Mouse (Mus musculus): ENCODE results near the gene Agpat3. TPM values are rescaled to one million over a fixed set of nuclear protein-coding genes. Genes with fewer than 3 reads are reported as not detected.

Agpat3 gene
- polyA plus RNA-seq (2012; rRNA removed): 116 and 178 TPM in 2 replicates

- Histone ChIP-seq H3K27ac (ENCODE audit: insufficient read depth, low read depth, low read length) (no peak within 1 kb of the TSS), H3K4me3 (ENCODE audit: low read depth, low read length) (peak within 1 kb of the TSS; percentile 94), H3K36me3 (ENCODE audit: control insufficient read depth, insufficient read depth, low read length) (0 out of 2 replicates have a peak, but pooled peaks cover 3% of the 10 kb centered on the region), H3K4me1 (ENCODE audit: control insufficient read depth, insufficient read depth, insufficient read length, low read length) (peaks cover 21% of the 10 kb centered on the region), H3K27me3 (ENCODE audit: control insufficient read depth, insufficient read depth, low read length) (no peaks in the 10 kb centered on the region)
- TF ChIP-seq CTCF (IDR thresholded peaks at IDR 0.05; ENCODE audit: extremely low read depth, insufficient read length, insufficient replicate concordance, low read depth, low read length) (no peak), POLR2A (IDR thresholded peaks at IDR 0.05; ENCODE audit: low read depth, low read length) (no peak; the same call in 1 of the 2 replicates)
- under 1% methylated on average over 112 of the region's 113 CpGs for WGBS
These were observed at the start of gene Agpat3 for GRCm38 (mm10) chr10:78351887-78352665. Gene Agpat3 (minus strand): TSS chr10:78352489.

DNA sequence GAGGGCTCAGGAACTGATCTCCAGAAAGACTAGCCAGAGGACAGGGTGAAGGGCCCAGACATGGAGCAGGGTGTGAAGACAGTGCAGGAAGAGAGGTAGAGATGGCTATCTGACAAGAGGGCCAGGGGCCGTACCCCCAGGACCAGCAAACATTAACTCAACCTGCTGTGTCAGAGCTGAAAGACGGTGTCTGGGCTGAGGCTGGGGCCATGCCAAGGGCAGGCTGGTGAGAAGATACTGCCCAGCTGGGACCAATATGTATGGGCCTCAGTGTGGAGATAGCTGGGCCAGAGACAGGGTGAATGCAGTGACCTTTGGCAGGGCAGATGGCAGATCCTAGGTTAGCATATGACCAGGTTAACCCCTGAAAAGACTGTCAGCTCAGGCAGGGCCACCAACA, 48.8 kb upstream of the Agpat3 start:
- Histone ChIP-seq H3K4me1 (ENCODE audit: control insufficient read depth, insufficient read depth, insufficient read length, low read length) (no peaks in the 10 kb centered on the region), H3K36me3 (ENCODE audit: control insufficient read depth, insufficient read depth, low read length) (peaks cover 54% of the 10 kb centered on the region), H3K27ac (ENCODE audit: insufficient read depth, low read depth, low read length) (no peak overlapping the region), H3K4me3 (ENCODE audit: low read depth, low read length) (no peak overlapping the region), H3K27me3 (ENCODE audit: control insufficient read depth, insufficient read depth, low read length) (no peaks in the 10 kb centered on the region)
- WGBS: 88% methylated on average over 2 of the region's 2 CpGs
- TF ChIP-seq POLR2A (IDR thresholded peaks at IDR 0.05; ENCODE audit: low read depth, low read length) (no peak), CTCF (IDR thresholded peaks at IDR 0.05; ENCODE audit: extremely low read depth, insufficient read length, insufficient replicate concordance, low read depth, low read length) (no peak)

- Histone ChIP-seq H3K4me3 (ENCODE audit: low read depth, low read length) (no peak overlapping the region), H3K27me3 (ENCODE audit: control insufficient read depth, insufficient read depth, low read length) (no peaks in the 10 kb centered on the region), H3K4me1 (ENCODE audit: control insufficient read depth, insufficient read depth, insufficient read length, low read length) (no peaks in the 10 kb centered on the region), H3K27ac (ENCODE audit: insufficient read depth, low read depth, low read length) (no peak overlapping the region), H3K36me3 (ENCODE audit: control insufficient read depth, insufficient read depth, low read length) (peaks cover 37% of the 10 kb centered on the region)
- 50% methylated on average over 17 of the region's 17 CpGs for WGBS
- TF ChIP-seq POLR2A (IDR thresholded peaks at IDR 0.05; ENCODE audit: low read depth, low read length): no peak
- no peak for TF ChIP-seq CTCF (IDR thresholded peaks at IDR 0.05; ENCODE audit: extremely low read depth, insufficient read length, insufficient replicate concordance, low read depth, low read length)
These were observed 46.9 kb upstream of the Agpat3 start for GRCm38 (mm10) chr10:78399090-78399657.

- no peaks in the 10 kb centered on the region for H3K4me1 ChIP-seq (ENCODE audit: control insufficient read depth, insufficient read depth, insufficient read length, low read length)
- no peak overlapping the region for H3K4me3 ChIP-seq (ENCODE audit: low read depth, low read length)
- H3K27me3 ChIP-seq (ENCODE audit: control insufficient read depth, insufficient read depth, low read length): no peaks in the 10 kb centered on the region
- no peak overlapping the region for H3K27ac ChIP-seq (ENCODE audit: insufficient read depth, low read depth, low read length)
- 54% methylated on average over 4 of the region's 4 CpGs for WGBS
- TF ChIP-seq CTCF (IDR thresholded peaks at IDR 0.05; ENCODE audit: extremely low read depth, insufficient read length, insufficient replicate concordance, low read depth, low read length) (no peak), POLR2A (IDR thresholded peaks at IDR 0.05; ENCODE audit: low read depth, low read length) (no peak)
- peaks cover 12% of the 10 kb centered on the region for H3K36me3 ChIP-seq (ENCODE audit: control insufficient read depth, insufficient read depth, low read length)
These were observed 44.3 kb upstream of the Agpat3 start for GRCm38 (mm10) chr10:78396625-78396885.

- Histone ChIP-seq H3K36me3 (ENCODE audit: control insufficient read depth, insufficient read depth, low read length) (peaks cover 8% of the 10 kb centered on the region), H3K4me1 (ENCODE audit: control insufficient read depth, insufficient read depth, insufficient read length, low read length) (no peaks in the 10 kb centered on the region), H3K27ac (ENCODE audit: insufficient read depth, low read depth, low read length) (no peak overlapping the region), H3K27me3 (ENCODE audit: control insufficient read depth, insufficient read depth, low read length) (no peaks in the 10 kb centered on the region), H3K4me3 (ENCODE audit: low read depth, low read length) (no peak overlapping the region)
- WGBS: 14% methylated on average over 17 of the region's 17 CpGs
- TF ChIP-seq POLR2A (IDR thresholded peaks at IDR 0.05; ENCODE audit: low read depth, low read length) (no peak), CTCF (IDR thresholded peaks at IDR 0.05; ENCODE audit: extremely low read depth, insufficient read length, insufficient replicate concordance, low read depth, low read length) (peak; percentile 92)
These were observed 43.7 kb upstream of the Agpat3 start for GRCm38 (mm10) chr10:78395819-78396624.

- 94% methylated on average over 3 of the region's 3 CpGs for WGBS
These were observed 43.1 kb upstream of the Agpat3 start for GRCm38 (mm10) chr10:78395377-78395776.

GRCm38 (mm10) chr10:78392072-78392471, 39.8 kb upstream of the Agpat3 start:
- H3K4me1 ChIP-seq (ENCODE audit: control insufficient read depth, insufficient read depth, insufficient read length, low read length): no peaks in the 10 kb centered on the region; the same call in 1 of the 2 replicates
- H3K27me3 ChIP-seq (ENCODE audit: control insufficient read depth, insufficient read depth, low read length): no peaks in the 10 kb centered on the region
- 4% methylated on average over 18 of the region's 18 CpGs for WGBS
- no peak overlapping the region for H3K27ac ChIP-seq (ENCODE audit: insufficient read depth, low read depth, low read length)
- H3K4me3 ChIP-seq (ENCODE audit: low read depth, low read length): no peak overlapping the region
- H3K36me3 ChIP-seq (ENCODE audit: control insufficient read depth, insufficient read depth, low read length): no peaks in the 10 kb centered on the region
- TF ChIP-seq CTCF (IDR thresholded peaks at IDR 0.05; ENCODE audit: extremely low read depth, insufficient read length, insufficient replicate concordance, low read depth, low read length) (peak; percentile 92), POLR2A (IDR thresholded peaks at IDR 0.05; ENCODE audit: low read depth, low read length) (no peak)

More at GRCm38 (mm10) chr10:78395377-78395776, 43.1 kb upstream of the Agpat3 start:
- H3K4me1 ChIP-seq (ENCODE audit: control insufficient read depth, insufficient read depth, insufficient read length, low read length): no peaks in the 10 kb centered on the region; the same call in 1 of the 2 replicates
- H3K36me3 ChIP-seq (ENCODE audit: control insufficient read depth, insufficient read depth, low read length): peaks cover 4% of the 10 kb centered on the region
- no peak overlapping the region for H3K4me3 ChIP-seq (ENCODE audit: low read depth, low read length)
- TF ChIP-seq POLR2A (IDR thresholded peaks at IDR 0.05; ENCODE audit: low read depth, low read length) (no peak), CTCF (IDR thresholded peaks at IDR 0.05; ENCODE audit: extremely low read depth, insufficient read length, insufficient replicate concordance, low read depth, low read length) (no peak)
- no peak overlapping the region for H3K27ac ChIP-seq (ENCODE audit: insufficient read depth, low read depth, low read length)
- H3K27me3 ChIP-seq (ENCODE audit: control insufficient read depth, insufficient read depth, low read length): no peaks in the 10 kb centered on the region

All from small intestine, adult 2 months (tissue).